ENCODE assay signal across 22 mouse cellular contexts in the genomic region with DNA sequence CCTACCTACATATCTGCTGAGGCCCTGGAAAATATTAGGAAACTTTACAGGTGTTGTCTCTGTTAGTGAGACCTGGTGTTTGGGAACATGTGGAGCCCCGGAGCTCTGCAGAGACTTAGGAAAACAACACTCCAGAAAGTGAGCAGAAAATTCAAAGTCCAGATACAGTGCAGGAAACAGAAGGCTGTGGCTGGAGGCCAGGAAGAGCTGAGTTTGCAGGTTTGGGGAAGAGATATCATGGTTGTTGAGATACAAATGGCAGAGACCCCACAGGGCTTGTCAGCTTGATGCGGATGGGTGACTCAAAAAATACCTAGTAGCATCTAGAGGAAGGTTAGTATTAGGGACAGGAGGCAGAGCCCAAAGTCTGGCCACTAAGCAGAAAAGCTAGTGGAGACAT. TPM values are rescaled to one million over a fixed set of nuclear protein-coding genes. Genes with fewer than 3 reads are reported as not detected.
DNase-seq lines count a peak whose midpoint lies in the region; TF ChIP-seq lines count a peak whose summit lies in the region.
"Had no signal": no experiment of that assay in that cellular context is flagged by ENCODE, and none has a peak within 500 bp of the region (broad histone marks: within the 10 kb centered on the region; RNA-seq: fewer than 3 reads in every experiment).

No protein-coding gene starts in this region.

- H3K9me3 ChIP-seq in MEL (replicated peaks; ENCODE audit: insufficient read depth, low read length): no peaks in the 10 kb centered on the region
- H3K9me3 ChIP-seq: embryonic facial prominence, embryonic 13.5 days; forebrain, embryonic 12.5 days; G1E; heart, embryonic 15.5 days; hindbrain, embryonic 13.5 days had no signal

- TF ChIP-seq POLR2A in MEL (IDR thresholded peaks at IDR 0.05; ENCODE audit: control insufficient read depth in 1 of 2, insufficient read depth in 1 of 2, low read depth in 1 of 2, low read length in 2 of 2, poor library complexity in 1 of 2): no peak

- no peak overlapping the region for H3K9ac ChIP-seq in MEL (ENCODE audit: control insufficient read depth, low read depth, low read length, poor library complexity, severe bottlenecking)
- H3K9ac ChIP-seq: embryonic facial prominence, embryonic 13.5 days; forebrain, embryonic 12.5 days; heart, embryonic 15.5 days; hindbrain, embryonic 13.5 days had no signal

- DNase-seq in kidney, adult 11 months: peak; percentile 35
- DNase-seq in kidney, postnatal 10 days: no peak
- peak; percentile 55 for DNase-seq in kidney, adult 9 months
- DNase-seq in kidney, postnatal 4 days: no peak
- DNase-seq in MEL (ENCODE audit: low read depth, low spot score): peak; percentile 74
- peak; percentile 58 to 68 for DNase-seq in kidney, postnatal 36 days
- DNase-seq in left cerebral cortex, postnatal 36 days (ENCODE audit: low spot score in 2 of 2): no peak
- DNase-seq: adrenal gland, adult 2 months; adrenal gland, postnatal 25 days; B cell, adult 2 months; cerebellum, adult 18-20 months; cerebellum, adult 9-11 months; cerebellum, postnatal 36 days; gastrocnemius, postnatal 14 days; heart, adult 2 months; heart, postnatal 14 days had no signal

- peaks cover 22% of the 10 kb centered on the region for H3K79me2 ChIP-seq in MEL (ENCODE audit: control insufficient read depth, insufficient read depth, low read length, poor library complexity)

- peaks cover 5 to 40% of the 10 kb centered on the region in 2 experiments for H3K36me3 ChIP-seq in MEL (ENCODE audit: control insufficient read depth in 1 of 2, insufficient read depth in 2 of 2, low read length in 2 of 2)
- H3K36me3 ChIP-seq: heart, embryonic 15.5 days had no signal

- no peak for TF ChIP-seq CTCF in MEL (IDR thresholded peaks at IDR 0.05 in 2 of 3, conservative IDR thresholded peaks at IDR 0.05 in 1 of 3; ENCODE audit: control insufficient read depth in 1 of 3, insufficient read depth in 1 of 3, low read depth in 2 of 3, low read length in 3 of 3, poor library complexity in 1 of 3, severe bottlenecking in 1 of 3)

- peaks cover 24 to 42% of the 10 kb centered on the region in 2 experiments for H3K4me1 ChIP-seq in MEL (ENCODE audit: control insufficient read depth in 1 of 2, insufficient read depth in 2 of 2, low read length in 2 of 2)

- TF ChIP-seq EP300 in MEL (IDR thresholded peaks at IDR 0.05; ENCODE audit: low read depth in 1 of 2, low read length in 2 of 2): peak; percentile 69

- H3K27ac ChIP-seq in MEL (ENCODE audit: control insufficient read depth, low read depth, low read length): 0 out of 2 replicates have a peak overlapping the region, but pooled peaks have one; percentile 41
- H3K27ac ChIP-seq: embryonic facial prominence, embryonic 13.5 days; forebrain, embryonic 12.5 days; heart, adult 2 months; heart, embryonic 15.5 days; hindbrain, embryonic 13.5 days had no signal

- no peak overlapping the region for H3K4me3 ChIP-seq in MEL (ENCODE audit: control insufficient read depth in 1 of 2, insufficient read depth in 1 of 2, low read depth in 2 of 2, low read length in 2 of 2)
- H3K4me3 ChIP-seq: embryonic facial prominence, embryonic 13.5 days; forebrain, embryonic 12.5 days; heart, adult 2 months; heart, embryonic 15.5 days; hindbrain, embryonic 13.5 days had no signal

- H3K27me3 ChIP-seq in MEL (ENCODE audit: control insufficient read depth in 1 of 2, insufficient read depth in 2 of 2, low read length in 2 of 2): no peaks in the 10 kb centered on the region
- H3K27me3 ChIP-seq: embryonic facial prominence, embryonic 13.5 days; forebrain, embryonic 12.5 days; heart, embryonic 15.5 days; hindbrain, embryonic 13.5 days had no signal

- intact Hi-C loops in left cerebral cortex, postnatal 36 days (cut with DNase I): no loop called here

- TF ChIP-seq RAD21 in MEL (IDR thresholded peaks at IDR 0.05; ENCODE audit: low read depth, low read length): no peak

TF ChIP-seq in MEL, 35 proteins besides CTCF, POLR2A, EP300 and RAD21:
- TF ChIP-seq TAL1 (IDR thresholded peaks at IDR 0.05; ENCODE audit: low read length) (peak; percentile 6; the same call in 1 of the 2 replicates), SIN3A (IDR thresholded peaks at IDR 0.05; ENCODE audit: low read length) (peak; percentile 58; the same call in 1 of the 2 replicates), E2F4 (IDR thresholded peaks at IDR 0.05; ENCODE audit: borderline replicate concordance, low read depth, low read length) (no peak), GATA1 (IDR thresholded peaks at IDR 0.05; ENCODE audit: low read depth, low read length) (peak; percentile 34; the same call in 1 of the 2 replicates), TCF12 (IDR thresholded peaks at IDR 0.05; ENCODE audit: low read depth, low read length) (peak; percentile 49), ZC3H11A (IDR thresholded peaks at IDR 0.05; ENCODE audit: low read depth, low read length) (no peak), ETS1 (IDR thresholded peaks at IDR 0.05; ENCODE audit: low read depth, low read length) (peak; percentile 64), MYB (IDR thresholded peaks at IDR 0.05; ENCODE audit: low read depth, low read length) (no peak), MAFK (IDR thresholded peaks at IDR 0.05; ENCODE audit: borderline replicate concordance, low read depth, low read length) (peak; percentile 86), RCOR1 (IDR thresholded peaks at IDR 0.05; ENCODE audit: low read depth, low read length) (no peak), UBTF (IDR thresholded peaks at IDR 0.05; ENCODE audit: borderline replicate concordance, insufficient read depth, low read depth, low read length) (0 out of 2 replicates have a peak, but pooled peaks have one; percentile 21), MAX (IDR thresholded peaks at IDR 0.05; ENCODE audit: low read length) (no peak), CHD1 (IDR thresholded peaks at IDR 0.05; ENCODE audit: low read depth, low read length) (no peak), ZKSCAN1 (IDR thresholded peaks at IDR 0.05; ENCODE audit: low read depth, low read length) (no peak)

RNA-seq across cellular contexts. Expression of gene Ctbp1, which starts 2.5 kb away (rescaled TPM):
- 413 and 443 TPM in 2 replicates for total RNA-seq in MEL (2012; rRNA removed)
- 100 to 1,000 TPM; 353 to 595 TPM for polyA plus RNA-seq in MEL (2012; ENCODE audit: insufficient read depth in 1 of 2, insufficient read length in 2 of 2, low read depth in 1 of 2, low replicate concordance in 2 of 2, missing spikeins in 1 of 2)
- total RNA-seq in left cerebral cortex, postnatal 36 days (2021): 100 to 1,000 TPM; 298 to 335 TPM

RNA-seq across cellular contexts. Expression of gene Maea, which starts 58.0 kb away (rescaled TPM):
- 140 and 151 TPM in 2 replicates for total RNA-seq in MEL (2012; rRNA removed)
- polyA plus RNA-seq in MEL (2012; ENCODE audit: insufficient read depth in 1 of 2, insufficient read length in 2 of 2, low read depth in 1 of 2, low replicate concordance in 2 of 2, missing spikeins in 1 of 2): 100 to 1,000 TPM in 1 of 2 experiments, not detected in 1; 224 TPM
- total RNA-seq in left cerebral cortex, postnatal 36 days (2021): 10 to 100 TPM; 91.2 to 97.2 TPM

RNA-seq across cellular contexts. Expression of gene Spon2, which starts 59.0 kb away (rescaled TPM):
- total RNA-seq in MEL (2012; rRNA removed): 1.7 and 3.1 TPM in 2 replicates
- polyA plus RNA-seq in MEL (2012; ENCODE audit: insufficient read depth in 1 of 2, insufficient read length in 2 of 2, low read depth in 1 of 2, low replicate concordance in 2 of 2, missing spikeins in 1 of 2): 1 to 10 TPM in 1 of 2 experiments, not detected in 1; 2.6 TPM
- under 1 TPM in 1 of 2 experiments, not detected in 1; 0.18 TPM for total RNA-seq in left cerebral cortex, postnatal 36 days (2021)
- polyA plus RNA-seq: CD4-positive, CD25-positive, alpha-beta regulatory T cell, adult 4 months had no signal

Comparison
In these comparisons a context has a peak if more than half of its experiments do, and no peak if none do; other contexts are left out.
1. DNase-seq: peak in kidney, adult 11 months (single experiment), kidney, adult 9 months (single experiment), MEL (single experiment) and kidney, postnatal 36 days (2 of 2); none in kidney, postnatal 10 days (single experiment), kidney, postnatal 4 days (0 of 2) and left cerebral cortex, postnatal 36 days (0 of 2).